Mouse (Mus musculus): ENCODE measurements around the gene Neurl3. TPM values are rescaled to one million over a fixed set of nuclear protein-coding genes. Genes with fewer than 3 reads are reported as not detected.

Neurl3 gene
- total and polyA plus RNA-seq, 3 experiments = 0.92 to 3.3 TPM; not detected in 1

DNA sequence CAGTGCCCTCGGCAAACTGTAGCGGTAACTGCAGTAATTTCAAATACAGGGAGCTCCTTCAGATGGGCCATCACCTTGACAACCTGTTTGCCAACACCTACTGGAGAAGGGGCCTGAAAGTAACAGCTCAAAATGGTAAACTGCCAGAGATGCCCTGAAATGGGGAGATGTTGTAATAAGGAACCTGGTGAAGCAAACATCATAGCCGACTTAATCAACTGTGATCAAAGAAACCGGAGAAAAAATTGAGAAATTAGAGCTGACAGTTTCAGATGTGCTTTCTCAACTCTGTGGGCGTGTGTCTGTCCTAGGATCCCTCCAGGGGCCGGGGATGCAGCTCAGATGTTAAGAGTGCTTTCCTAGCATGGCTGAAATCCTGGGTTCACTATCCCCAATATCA is 41.3 kb downstream of the Neurl3 start:
- no peaks in the 10 kb centered on the region for H3K27me3 ChIP-seq (ENCODE audit: control insufficient read depth in 1 of 2, insufficient read depth in 2 of 2, low read length in 2 of 2)
- H3K9ac ChIP-seq (ENCODE audit: control insufficient read depth, low read depth, low read length, poor library complexity, severe bottlenecking) = no peak overlapping the region
- H3K9me3 ChIP-seq (replicated peaks; ENCODE audit: insufficient read depth, low read length) = no peaks in the 10 kb centered on the region
- H3K4me3 ChIP-seq (ENCODE audit: control insufficient read depth in 1 of 2, insufficient read depth in 1 of 2, low read depth in 2 of 2, low read length in 2 of 2) = no peak overlapping the region
- H3K27ac ChIP-seq (ENCODE audit: control insufficient read depth, low read depth, low read length) = no peak overlapping the region
- H3K79me2 ChIP-seq (ENCODE audit: control insufficient read depth, insufficient read depth, low read length, poor library complexity) = peaks cover 12% of the 10 kb centered on the region
- no peak for DNase-seq (ENCODE audit: low read depth, low spot score)
- peaks cover 0 to 30% of the 10 kb centered on the region in 2 experiments; a peak in 2 of 4 replicates for H3K36me3 ChIP-seq (ENCODE audit: control insufficient read depth in 1 of 2, insufficient read depth in 2 of 2, low read length in 2 of 2)
- no peak for TF ChIP-seq SIN3A (IDR thresholded peaks at IDR 0.05; ENCODE audit: low read length)
- TF ChIP-seq CHD2 (IDR thresholded peaks at IDR 0.05; ENCODE audit: low read length) = no peak
- no peak for TF ChIP-seq NELFE (IDR thresholded peaks at IDR 0.05; ENCODE audit: low read depth, low read length)
- TF ChIP-seq GATA1 (IDR thresholded peaks at IDR 0.05; ENCODE audit: low read depth, low read length) = no peak
- no peak for TF ChIP-seq ETS1 (IDR thresholded peaks at IDR 0.05; ENCODE audit: low read depth, low read length)
- TF ChIP-seq USF2 (IDR thresholded peaks at IDR 0.05; ENCODE audit: borderline replicate concordance in 1 of 2, insufficient read depth in 1 of 2, low read depth in 1 of 2, low read length in 2 of 2) = no peak
- TF ChIP-seq MYB (IDR thresholded peaks at IDR 0.05; ENCODE audit: low read depth, low read length) = no peak
- TF ChIP-seq ZNF384 (IDR thresholded peaks at IDR 0.05; ENCODE audit: low read depth, low read length) = no peak
- TF ChIP-seq CHD1 (IDR thresholded peaks at IDR 0.05; ENCODE audit: low read depth, low read length) = no peak
- TF ChIP-seq HCFC1 (IDR thresholded peaks at IDR 0.05; ENCODE audit: low read depth, low read length) = no peak
- TF ChIP-seq UBTF (IDR thresholded peaks at IDR 0.05; ENCODE audit: borderline replicate concordance, insufficient read depth, low read depth, low read length) = no peak
- TF ChIP-seq MAZ (IDR thresholded peaks at IDR 0.05; ENCODE audit: low read depth, low read length) = no peak
- no peak for TF ChIP-seq TCF12 (IDR thresholded peaks at IDR 0.05; ENCODE audit: low read depth, low read length)
- H3K4me1 ChIP-seq (ENCODE audit: control insufficient read depth in 1 of 2, insufficient read depth in 2 of 2, low read length in 2 of 2) = no peaks in the 10 kb centered on the region

DNA sequence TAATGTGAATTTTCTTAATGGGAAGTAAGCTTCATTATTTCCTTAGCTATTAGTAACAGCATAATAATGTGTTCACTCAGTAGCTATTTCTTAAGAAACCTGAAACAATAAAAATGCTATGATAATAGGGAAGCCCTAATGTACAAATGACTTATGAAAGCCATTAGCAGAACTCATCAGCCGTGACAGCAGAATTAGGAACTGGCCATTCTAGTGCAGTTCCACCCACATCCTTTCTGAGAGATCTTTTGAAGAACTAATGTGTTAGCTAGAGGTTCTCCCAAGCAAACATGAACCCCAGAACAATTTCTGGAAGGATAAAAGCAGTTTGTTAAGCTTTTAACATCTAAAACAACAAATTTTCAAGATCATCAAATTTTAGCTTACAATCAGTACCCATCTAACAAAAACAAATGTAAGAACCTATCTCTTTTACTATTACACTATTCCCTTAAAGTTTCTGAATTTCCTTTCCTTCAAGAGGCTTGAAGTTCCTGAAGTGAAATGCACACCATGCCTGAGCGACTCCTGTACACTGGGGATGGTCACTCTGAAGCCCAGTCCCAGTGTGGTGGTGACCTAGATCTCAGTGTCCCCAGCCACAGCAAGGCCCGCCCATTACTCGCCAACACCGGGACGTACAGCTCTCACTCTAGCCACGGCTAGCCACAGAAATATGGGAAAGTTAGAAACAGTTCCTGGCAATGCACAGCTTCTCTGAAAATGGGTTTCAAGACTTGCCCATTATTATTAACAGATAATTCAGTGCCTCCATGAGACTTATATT is 43.4 kb downstream of the Neurl3 start:
- Histone ChIP-seq H3K27ac (ENCODE audit: control insufficient read depth, low read depth, low read length) (no peak overlapping the region), H3K79me2 (ENCODE audit: control insufficient read depth, insufficient read depth, low read length, poor library complexity) (peaks cover 2% of the 10 kb centered on the region; the same call in 1 of the 2 replicates), H3K36me3 (ENCODE audit: control insufficient read depth in 1 of 2, insufficient read depth in 2 of 2, low read length in 2 of 2) (peaks cover 0 to 37% of the 10 kb centered on the region in 2 experiments; a peak in 2 of 4 replicates), H3K9me3 (replicated peaks; ENCODE audit: insufficient read depth, low read length) (no peaks in the 10 kb centered on the region), H3K4me3 (ENCODE audit: control insufficient read depth in 1 of 2, insufficient read depth in 1 of 2, low read depth in 2 of 2, low read length in 2 of 2) (no peak overlapping the region), H3K4me1 (ENCODE audit: control insufficient read depth in 1 of 2, insufficient read depth in 2 of 2, low read length in 2 of 2) (no peaks in the 10 kb centered on the region), H3K9ac (ENCODE audit: control insufficient read depth, low read depth, low read length, poor library complexity, severe bottlenecking) (no peak overlapping the region), H3K27me3 (ENCODE audit: control insufficient read depth in 1 of 2, insufficient read depth in 2 of 2, low read length in 2 of 2) (no peaks in the 10 kb centered on the region)
- no peak for DNase-seq (ENCODE audit: low read depth, low spot score)
- TF ChIP-seq SMC3 (IDR thresholded peaks at IDR 0.05; ENCODE audit: low read depth, low read length) = no peak
- TF ChIP-seq POLR2AphosphoS2 (IDR thresholded peaks at IDR 0.05; ENCODE audit: low read length) = no peak
- no peak for TF ChIP-seq ELF1 (IDR thresholded peaks at IDR 0.05; ENCODE audit: low read depth, low read length)

All from MEL (cell line).